Mouse (Mus musculus): ENCODE measurements around the gene Pik3cg.

GRCm38 (mm10) chr12:32238433-32238832 is 30.0 kb upstream of the Pik3cg start:
- TF ChIP-seq POLR2A (IDR thresholded peaks at IDR 0.05; ENCODE audit: extremely low read depth, insufficient read depth, low read length) (no peak), CTCF (IDR thresholded peaks at IDR 0.05; ENCODE audit: extremely low read depth, insufficient read depth, low read length) (no peak)
